Mouse (Mus musculus): Measurements from ENCODE around the gene Ror1.

Ror1 gene

DNA sequence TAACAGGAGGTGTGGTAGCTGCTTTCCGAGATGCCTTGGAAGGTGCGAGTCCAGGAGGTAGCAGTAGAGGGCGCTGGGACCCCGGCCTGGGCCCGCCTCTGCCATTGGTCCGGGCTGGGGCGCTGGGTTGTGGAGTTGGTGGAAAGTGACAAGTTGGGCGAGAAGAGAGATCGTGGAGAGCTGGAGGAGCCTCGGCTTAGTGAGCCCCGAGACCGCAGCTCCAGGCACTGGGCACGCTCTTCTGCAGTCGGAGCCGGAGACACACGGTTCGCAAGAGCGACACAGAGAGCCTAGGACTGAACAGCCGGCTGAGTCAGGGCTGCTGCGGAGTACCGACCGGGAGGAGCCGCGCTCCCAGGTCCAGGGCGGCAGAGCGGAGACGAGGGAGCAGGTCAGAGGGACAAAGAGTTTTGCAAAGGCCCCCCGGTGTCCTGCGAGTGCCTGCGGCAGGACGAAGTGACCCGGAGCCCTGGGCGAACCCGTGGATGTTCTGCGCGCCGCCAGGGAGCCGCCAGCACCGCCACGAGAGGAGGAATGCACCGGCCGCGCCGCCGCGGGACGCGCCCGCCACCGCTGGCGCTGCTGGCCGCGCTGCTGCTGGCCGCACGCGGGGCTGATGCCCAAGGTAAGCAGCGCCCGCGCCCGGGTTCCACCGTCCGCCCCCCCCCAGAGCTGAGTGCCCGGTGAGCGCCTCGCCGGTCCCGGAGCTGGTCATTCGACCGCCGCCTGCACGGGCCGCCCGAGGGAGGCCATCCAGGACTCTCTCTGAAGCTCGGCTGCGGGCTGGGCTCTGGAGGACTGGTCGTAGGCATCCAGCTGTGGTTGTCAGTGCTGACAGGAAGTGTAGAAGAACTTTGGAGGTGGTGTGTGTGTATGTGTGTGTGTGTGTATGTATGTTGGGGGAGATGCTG, at the start of gene Ror1:
Gene Ror1 (plus strand): TSS at position 107 of the 911 bp plus-strand sequence.
- peak; percentile 92 for DNase-seq

DNA sequence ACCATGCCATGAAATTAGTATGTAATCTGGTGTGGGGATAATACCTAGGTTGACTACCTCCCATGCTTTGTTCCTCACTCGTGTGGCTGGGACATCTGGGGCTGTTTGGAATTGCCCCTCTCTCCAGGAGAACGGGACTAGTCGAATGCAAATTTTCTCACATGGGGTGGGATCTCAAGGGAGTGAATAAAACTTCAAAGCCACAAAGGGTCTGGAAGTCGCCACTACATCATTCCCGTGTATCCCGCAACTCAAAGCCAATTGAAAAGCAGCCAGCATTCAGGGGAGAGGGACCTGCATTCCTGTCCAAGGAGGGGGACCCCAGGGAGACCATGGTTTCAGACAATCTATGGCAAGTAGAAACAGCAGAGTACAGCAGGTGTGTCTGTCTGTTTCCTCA, 48.5 kb upstream of the Ror1 start:
- DNase-seq, result no peak

GRCm38 (mm10) chr4:100048351-100048950, 47.1 kb upstream of the Ror1 start:
- DNase-seq, result peak in 1 of 2 experiments; percentile 6

- no peak for DNase-seq
Observed at GRCm38 (mm10) chr4:100051767-100052166, 43.8 kb upstream of the Ror1 start.

- no peak for DNase-seq
Observed at GRCm38 (mm10) chr4:100052258-100052657, 43.3 kb upstream of the Ror1 start.

GRCm38 (mm10) chr4:100056046-100056445, 39.5 kb upstream of the Ror1 start:
- DNase-seq, result no peak

GRCm38 (mm10) chr4:100056446-100056845, 39.1 kb upstream of the Ror1 start:
- no peak for DNase-seq

GRCm38 (mm10) chr4:100057381-100057780, 38.2 kb upstream of the Ror1 start:
- DNase-seq, result no peak

DNA sequence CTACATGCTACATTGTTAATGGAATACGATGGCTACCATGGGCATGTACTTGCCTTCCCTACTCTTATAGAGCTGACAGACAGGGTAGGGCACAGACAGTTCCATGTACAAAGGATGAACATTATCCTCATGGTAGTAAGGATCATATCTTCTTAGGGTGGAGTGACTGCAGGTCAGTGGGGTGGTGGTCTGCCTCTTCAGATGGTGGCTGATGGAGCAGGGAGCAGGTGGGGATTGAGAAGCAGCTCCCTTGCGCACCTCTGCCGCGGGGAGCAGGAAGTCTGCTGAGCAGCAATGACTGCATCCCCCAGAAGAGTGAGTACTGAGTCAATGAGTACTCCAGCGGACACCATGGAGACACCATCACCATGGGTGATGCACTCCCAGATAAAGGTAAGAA, 37.0 kb upstream of the Ror1 start:
- no peak for DNase-seq

DNA sequence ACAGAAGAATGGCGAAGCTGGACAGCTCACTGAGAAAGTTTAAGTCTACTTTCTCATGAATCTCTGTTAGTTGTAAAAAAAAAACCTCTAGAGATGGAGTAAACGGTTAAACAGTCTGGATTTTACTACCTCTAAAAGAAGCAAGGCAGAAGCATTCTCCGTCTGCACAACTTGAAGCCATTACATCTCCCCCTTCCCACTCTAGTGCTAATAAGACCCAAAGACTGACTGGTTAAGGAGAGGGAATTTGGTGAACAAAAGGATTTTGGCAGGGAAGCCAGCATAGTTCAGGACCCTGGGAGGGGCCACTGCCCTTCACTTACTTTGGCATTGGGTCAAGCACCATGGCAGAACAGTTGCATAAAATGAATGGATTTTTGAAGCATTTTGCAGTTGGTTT, 35.8 kb upstream of the Ror1 start:
- no peak for DNase-seq

GRCm38 (mm10) chr4:100061396-100062066, 34.1 kb upstream of the Ror1 start:
- DNase-seq, result no peak

GRCm38 (mm10) chr4:100065686-100066085, 29.9 kb upstream of the Ror1 start:
- DNase-seq, result no peak

DNA sequence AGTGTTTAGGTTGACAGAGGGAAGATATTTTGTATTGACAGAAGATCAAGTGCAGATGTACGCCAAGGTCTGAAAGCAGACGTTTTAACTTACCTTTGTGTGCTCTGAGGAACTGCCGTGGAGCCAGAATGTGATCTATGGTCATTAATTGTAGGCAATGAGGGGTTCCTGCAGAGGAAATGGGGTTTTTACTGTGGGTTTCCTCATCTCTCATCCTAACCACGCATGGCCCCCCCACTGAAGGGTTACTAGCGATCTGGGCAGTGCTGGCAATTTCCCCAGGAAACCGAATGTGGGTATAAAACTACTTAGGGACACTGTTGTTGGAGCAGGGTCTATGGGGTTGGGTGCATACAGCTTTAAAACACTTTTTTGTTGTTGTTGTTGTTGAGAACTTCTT, 25.5 kb upstream of the Ror1 start:
- DNase-seq, result no peak

- DNase-seq, result peak; percentile 19 to 61
Observed at GRCm38 (mm10) chr4:100096596-100097181, 1.1 kb downstream of the Ror1 start.

GRCm38 (mm10) chr4:100097364-100097979, 1.9 kb downstream of the Ror1 start:
- DNase-seq, result no peak

GRCm38 (mm10) chr4:100101066-100101820, 5.7 kb downstream of the Ror1 start:
- DNase-seq, result peak; percentile 43 to 53

DNA sequence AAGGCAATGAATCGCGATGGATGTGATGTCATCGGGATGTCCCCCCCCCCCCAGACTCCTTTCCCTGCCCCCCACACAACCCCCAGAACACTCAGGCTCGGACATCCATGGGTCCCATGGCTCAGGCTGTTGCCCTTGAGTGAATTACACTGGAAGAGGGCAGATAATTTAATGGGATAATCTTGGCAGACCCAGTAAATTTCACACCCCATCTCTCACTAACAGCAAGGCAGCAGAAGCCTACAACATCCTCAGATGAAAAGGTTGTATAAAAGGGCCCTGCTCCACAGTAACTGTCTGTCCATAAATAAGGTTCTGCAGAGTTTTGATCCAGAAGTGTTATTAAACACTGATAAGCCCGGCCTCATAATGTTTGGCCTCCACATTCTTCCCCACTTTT, 6.3 kb downstream of the Ror1 start:
- no peak for DNase-seq

DNA sequence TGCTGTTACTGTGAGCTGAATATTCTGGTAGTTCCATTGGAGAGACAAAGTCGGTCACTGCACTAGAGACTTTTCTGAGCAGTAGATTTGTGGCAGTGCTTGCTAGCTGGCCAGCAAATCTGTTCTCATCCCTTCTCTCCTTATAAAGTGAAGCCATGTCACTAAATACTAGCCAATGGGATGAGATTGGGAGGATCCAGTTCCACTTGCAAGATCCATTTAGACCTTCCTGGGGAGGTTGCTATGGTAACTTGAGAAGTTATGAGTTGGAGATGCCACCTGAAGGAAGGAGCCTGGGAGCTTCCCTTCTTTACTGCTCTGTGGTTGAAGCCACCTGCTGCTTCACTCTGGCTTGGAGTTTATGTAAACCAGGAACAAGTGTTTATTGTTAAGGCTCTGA, 8.7 kb downstream of the Ror1 start:
- DNase-seq, result no peak

GRCm38 (mm10) chr4:100107593-100107992, 12.0 kb downstream of the Ror1 start:
- DNase-seq, result no peak

DNA sequence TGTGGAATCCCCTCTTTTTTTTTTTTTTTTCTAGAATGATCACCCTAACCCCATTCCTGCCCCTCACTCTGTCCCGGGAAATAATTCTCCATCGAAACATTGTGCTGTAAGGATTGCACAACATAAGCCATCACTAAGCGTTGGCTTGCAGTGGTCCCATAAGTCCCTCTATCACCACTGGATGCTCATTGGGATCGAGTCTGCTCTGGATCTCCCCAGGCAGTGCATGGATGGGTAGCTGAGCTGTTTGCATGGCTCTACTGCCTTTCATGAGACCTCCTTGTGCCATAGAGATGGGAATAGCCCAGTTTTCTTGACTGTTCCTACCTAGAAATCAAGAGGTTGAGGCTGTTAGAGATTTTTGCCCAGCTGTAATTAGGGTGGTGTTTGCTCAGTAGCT, 13.0 kb downstream of the Ror1 start:
- DNase-seq, result no peak

DNA sequence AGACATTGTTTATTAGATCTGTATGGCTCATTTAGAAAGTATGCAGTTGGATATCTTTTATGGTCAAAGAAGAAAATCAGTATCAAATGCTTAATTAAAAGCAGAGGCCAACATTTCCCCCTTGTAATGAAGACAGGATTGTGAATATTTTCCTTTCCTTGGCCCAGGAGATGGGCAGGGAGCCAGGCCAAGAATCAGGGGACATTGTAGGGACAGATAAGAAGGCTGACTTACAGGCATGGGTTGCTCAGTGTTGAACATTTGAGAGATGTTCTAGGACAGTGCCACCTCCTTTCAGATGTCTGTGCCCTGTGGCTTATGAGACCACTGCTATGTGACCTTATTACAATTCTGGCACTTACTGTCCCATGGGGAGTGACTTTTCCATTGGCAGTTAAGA, 18.6 kb downstream of the Ror1 start:
- no peak for DNase-seq

DNA sequence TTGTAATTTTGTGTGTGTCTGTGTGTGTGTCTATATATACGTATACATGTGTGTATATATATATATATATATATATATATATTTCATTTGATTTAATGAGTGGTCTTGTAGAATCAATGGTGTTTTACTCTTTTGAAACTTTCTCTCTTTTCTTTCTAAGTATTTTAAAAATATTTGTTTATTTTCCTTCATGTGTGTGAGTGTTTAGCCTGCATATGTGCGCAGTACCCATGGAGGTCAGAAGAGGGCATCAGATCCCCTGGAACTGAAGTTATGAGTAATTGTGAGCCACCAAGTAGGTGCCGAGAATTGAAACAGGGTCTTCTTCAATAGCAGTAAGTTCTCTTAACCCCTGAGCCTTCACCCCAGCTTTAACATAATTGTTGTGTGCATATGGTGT, 20.8 kb downstream of the Ror1 start:
- no peak for DNase-seq
